8 mouse cellular contexts compared by ENCODE assay signal in the genomic region with DNA sequence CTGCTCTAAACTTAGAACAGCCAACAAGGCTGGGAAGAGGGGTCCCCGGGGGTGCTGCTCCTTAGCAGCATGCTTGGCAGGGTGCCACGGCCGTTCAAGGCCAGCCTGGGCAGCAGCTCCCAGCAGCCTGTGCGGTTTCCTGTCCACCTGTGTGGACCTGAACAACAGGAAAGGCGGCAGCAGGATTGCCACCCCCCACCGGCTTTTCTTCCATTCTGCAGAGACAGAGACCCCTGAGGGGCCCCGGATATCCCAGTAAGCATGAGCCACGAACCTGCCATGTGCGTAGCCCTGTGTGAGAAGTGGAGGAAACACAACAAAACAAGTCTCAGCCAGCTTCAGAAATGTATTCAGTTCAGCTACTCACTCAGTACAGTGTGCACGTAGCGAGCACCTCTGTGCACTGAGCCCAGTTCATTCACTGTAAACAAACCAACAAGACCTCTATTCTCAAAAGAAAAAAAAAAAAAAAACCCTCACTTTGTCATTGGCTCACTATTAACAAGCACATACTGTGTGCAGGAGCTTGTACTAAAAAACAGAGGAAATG.
DNase-seq lines count a peak whose midpoint lies in the region; ATAC-seq and TF ChIP-seq lines count a peak whose summit lies in the region.

No protein-coding gene starts in this region.

- no peak overlapping the region for H3K4me3 ChIP-seq in lung, postnatal 0 days (ENCODE audit: low read depth, low read length)
- no peak overlapping the region for H3K4me3 ChIP-seq in lung, adult 2 months (replicated peaks; ENCODE audit: extremely low read depth, low read depth, low read length)
- H3K4me3 ChIP-seq in embryonic facial prominence, embryonic 14.5 days (ENCODE audit: low read depth, low read length), result no peak overlapping the region
- H3K4me3 ChIP-seq in heart, postnatal 0 days (ENCODE audit: low read depth, low read length), result no peak overlapping the region
- H3K4me3 ChIP-seq in limb, embryonic 15.5 days, result no peak overlapping the region

- H3K36me3 ChIP-seq in lung, postnatal 0 days (ENCODE audit: insufficient read depth, low read length), result no peaks in the 10 kb centered on the region
- no peaks in the 10 kb centered on the region for H3K36me3 ChIP-seq in embryonic facial prominence, embryonic 14.5 days (ENCODE audit: control insufficient read depth, insufficient read depth, low read length)
- H3K36me3 ChIP-seq in heart, postnatal 0 days (replicated peaks; ENCODE audit: control insufficient read depth, insufficient read depth, low read length), result no peaks in the 10 kb centered on the region
- no peaks in the 10 kb centered on the region for H3K36me3 ChIP-seq in limb, embryonic 15.5 days

- H3K4me1 ChIP-seq in lung, postnatal 0 days (ENCODE audit: insufficient read depth, low read depth, low read length), result peaks cover 9% of the 10 kb centered on the region; the same call in 1 of the 2 replicates
- peaks cover 3% of the 10 kb centered on the region; the same call in 1 of the 2 replicates for H3K4me1 ChIP-seq in lung, adult 2 months (ENCODE audit: control insufficient read depth, insufficient read depth, low read length)
- peaks cover 33% of the 10 kb centered on the region for H3K4me1 ChIP-seq in embryonic facial prominence, embryonic 14.5 days (ENCODE audit: control insufficient read depth, insufficient read depth, low read length)
- H3K4me1 ChIP-seq in heart, postnatal 0 days (ENCODE audit: control insufficient read depth, insufficient read depth), result peaks cover 31% of the 10 kb centered on the region
- H3K4me1 ChIP-seq in limb, embryonic 15.5 days, result peaks cover 62% of the 10 kb centered on the region

- H3K4me2 ChIP-seq in lung, postnatal 0 days (replicated peaks; ENCODE audit: low read depth, low read length), result no peak overlapping the region
- no peak overlapping the region for H3K4me2 ChIP-seq in embryonic facial prominence, embryonic 14.5 days (ENCODE audit: low read depth, low read length)
- H3K4me2 ChIP-seq in heart, postnatal 0 days (ENCODE audit: low read depth, low read length), result no peak overlapping the region
- H3K4me2 ChIP-seq in limb, embryonic 15.5 days, result no peak overlapping the region

- peak; percentile 18 for ATAC-seq in lung, postnatal 0 days
- ATAC-seq in embryonic facial prominence, embryonic 14.5 days (ENCODE audit: low read depth), result peak; percentile 34; the same call in 1 of the 2 replicates
- no peak for ATAC-seq in heart, postnatal 0 days (ENCODE audit: insufficient read depth, low read depth)
- no peak; the same call in 1 of the 2 replicates for ATAC-seq in limb, embryonic 15.5 days (ENCODE audit: insufficient number of reproducible peaks, low FRiP score, low TSS enrichment, low read depth)
- no peak for ATAC-seq in inflammation-experienced regulatory T-cells, adult 6 months

- TF ChIP-seq POLR2A in lung, adult 2 months (IDR thresholded peaks at IDR 0.05; ENCODE audit: borderline replicate concordance, extremely low read depth, low read depth, low read length), result no peak

- DNase-seq in lung, postnatal 0 days (ENCODE audit: low spot score), result no peak
- no peak for DNase-seq in lung, adult 2 months
- DNase-seq in embryonic facial prominence, embryonic 14.5 days (ENCODE audit: low spot score), result peak; percentile 87
- DNase-seq in heart, postnatal 0 days (ENCODE audit: low spot score), result no peak
- no peak for DNase-seq in frontal cortex, adult 2 months (ENCODE audit: extremely low spot score in 1 of 2, low spot score in 1 of 2)
- no peak for DNase-seq in urinary bladder, adult 18-20 months (ENCODE audit: low spot score in 2 of 2)

- TF ChIP-seq EP300 in lung, postnatal 0 days (IDR thresholded peaks at IDR 0.05), result no peak
- 0 out of 2 replicates have a peak, but pooled peaks have one; percentile 39 for TF ChIP-seq EP300 in heart, postnatal 0 days (IDR thresholded peaks at IDR 0.05; ENCODE audit: low read depth)

- H3K27ac ChIP-seq in lung, postnatal 0 days (ENCODE audit: low read length), result peak overlapping the region; percentile 60
- H3K27ac ChIP-seq in embryonic facial prominence, embryonic 14.5 days (replicated peaks; ENCODE audit: low read depth, low read length), result peak overlapping the region; percentile 73
- peak overlapping the region; percentile 72 for H3K27ac ChIP-seq in heart, postnatal 0 days (ENCODE audit: low read depth)
- peak overlapping the region; percentile 86 for H3K27ac ChIP-seq in limb, embryonic 15.5 days

- no peaks in the 10 kb centered on the region for H3K9me3 ChIP-seq in lung, postnatal 0 days (ENCODE audit: low read length)
- no peaks in the 10 kb centered on the region for H3K9me3 ChIP-seq in embryonic facial prominence, embryonic 14.5 days (ENCODE audit: control insufficient read depth, low read length)
- no peaks in the 10 kb centered on the region for H3K9me3 ChIP-seq in heart, postnatal 0 days (replicated peaks; ENCODE audit: control insufficient read depth, low read length)
- H3K9me3 ChIP-seq in limb, embryonic 15.5 days, result no peaks in the 10 kb centered on the region

- no peak for TF ChIP-seq CTCF in lung, postnatal 0 days (IDR thresholded peaks at IDR 0.05)
- no peak for TF ChIP-seq CTCF in lung, adult 2 months (IDR thresholded peaks at IDR 0.05; ENCODE audit: insufficient read depth, low read length)
- TF ChIP-seq CTCF in heart, postnatal 0 days (IDR thresholded peaks at IDR 0.05; ENCODE audit: low read depth), result no peak

- no peak overlapping the region for H3K9ac ChIP-seq in lung, postnatal 0 days (replicated peaks; ENCODE audit: low read depth)
- 0 out of 2 replicates have a peak overlapping the region, but pooled peaks have one; percentile 38 for H3K9ac ChIP-seq in embryonic facial prominence, embryonic 14.5 days (ENCODE audit: low read depth, low read length)
- no peak overlapping the region for H3K9ac ChIP-seq in heart, postnatal 0 days (replicated peaks; ENCODE audit: low read depth, low read length)
- no peak overlapping the region for H3K9ac ChIP-seq in limb, embryonic 15.5 days

- no peaks in the 10 kb centered on the region for H3K27me3 ChIP-seq in lung, postnatal 0 days (replicated peaks; ENCODE audit: insufficient read depth, low read length)
- no peaks in the 10 kb centered on the region for H3K27me3 ChIP-seq in embryonic facial prominence, embryonic 14.5 days (replicated peaks; ENCODE audit: control insufficient read depth, insufficient read depth, low read length)
- 0 out of 2 replicates have a peak, but pooled peaks cover 3% of the 10 kb centered on the region for H3K27me3 ChIP-seq in heart, postnatal 0 days (ENCODE audit: control insufficient read depth, insufficient read depth, low read length)
- no peaks in the 10 kb centered on the region for H3K27me3 ChIP-seq in limb, embryonic 15.5 days

- 26% methylated on average over 11 of the region's 11 CpGs for WGBS in lung, postnatal 0 days
- 31% methylated on average over 11 of the region's 11 CpGs for WGBS in lung, adult 2 months
- WGBS in embryonic facial prominence, embryonic 14.5 days, result 35% methylated on average over 11 of the region's 11 CpGs
- WGBS in heart, postnatal 0 days, result 36% methylated on average over 11 of the region's 11 CpGs
- 29% methylated on average over 11 of the region's 11 CpGs for WGBS in limb, embryonic 15.5 days

Comparison
In these comparisons a context has a peak if more than half of its experiments do, and no peak if none do; other contexts are left out.
1. ATAC-seq: peak in lung, postnatal 0 days (single experiment) and embryonic facial prominence, embryonic 14.5 days (single experiment); none in heart, postnatal 0 days (single experiment), limb, embryonic 15.5 days (single experiment) and inflammation-experienced regulatory T-cells, adult 6 months (single experiment).
2. Peak in every context shown above with its lines, with median percentiles within 50 percentile points of each other: H3K27ac ChIP-seq.